Mouse (Mus musculus) heart, embryonic 10.5 days (tissue): ENCODE data around the gene Smurf2. TPM values are rescaled to one million over a fixed set of nuclear protein-coding genes. Genes with fewer than 3 reads are reported as not detected.
"Not testable (repeated sequence)": the region's sequence is repeated elsewhere in the genome, so short reads cannot be mapped to it uniquely, and the experiment has no call there.

Experiments used
- DNase-seq: peaks from one replicate; pipeline ENCODE4 v3.0.0-alpha.2; 2017; ENCODE audit warnings: low spot score
- H3K27ac ChIP-seq: fragments of 300-500 bp; sonication (generic); 2 replicates; pipeline ENCODE4 v1.5.1; 2016; ENCODE audit warnings: mild to moderate bottlenecking
- H3K27me3 ChIP-seq: fragments of 300-500 bp; sonication (generic); 2 replicates; pipeline ENCODE4 v1.6.1; 2016; ENCODE audit warnings: mild to moderate bottlenecking; ENCODE audit not compliant: poor library complexity, insufficient read depth, severe bottlenecking
- H3K36me3 ChIP-seq: fragments of 300-500 bp; sonication (generic); 2 replicates; pipeline ENCODE4 v1.6.1; 2016; ENCODE audit warnings: mild to moderate bottlenecking, moderate library complexity
- H3K4me1 ChIP-seq: fragments of 300-500 bp; sonication (generic); 2 replicates; pipeline ENCODE4 v1.6.1; 2016; ENCODE audit warnings: mild to moderate bottlenecking
- H3K4me3 ChIP-seq: fragments of 300-500 bp; sonication (generic); 2 replicates; pipeline ENCODE4 v1.5.1; 2016; ENCODE audit warnings: mild to moderate bottlenecking, moderate library complexity
- H3K9me3 ChIP-seq: fragments of 300-500 bp; sonication (generic); 2 replicates; pipeline ENCODE4 v1.6.1; 2016; ENCODE audit warnings: mild to moderate bottlenecking, moderate library complexity
- WGBS: fragments of 180-500 bp; shearing (Covaris S2); methylation state at CpG from one replicate; pipeline ENCODE4 v1.1.7; 2016; 5-methylcytosine and 5-hydroxymethylcytosine counted together
- polyA plus RNA-seq: library from polyadenylated mRNA; unstranded; fragments of >200 nt; fragmentation: Nextera tagmentation; extraction: Ambion mirVana; gene quantifications from 2 replicates; pipeline ENCODE4 v1.2.1, GENCODE M21; 2016

The Smurf2 gene
- polyA plus RNA-seq, 1 experiment from 2014 or later: 11.4 TPM

GRCm38 (mm10) chr11:106817808-106818207 is 102.7 kb downstream of the Smurf2 start:
- H3K36me3 ChIP-seq: peaks cover 86% of the 10 kb centered on the region

DNA sequence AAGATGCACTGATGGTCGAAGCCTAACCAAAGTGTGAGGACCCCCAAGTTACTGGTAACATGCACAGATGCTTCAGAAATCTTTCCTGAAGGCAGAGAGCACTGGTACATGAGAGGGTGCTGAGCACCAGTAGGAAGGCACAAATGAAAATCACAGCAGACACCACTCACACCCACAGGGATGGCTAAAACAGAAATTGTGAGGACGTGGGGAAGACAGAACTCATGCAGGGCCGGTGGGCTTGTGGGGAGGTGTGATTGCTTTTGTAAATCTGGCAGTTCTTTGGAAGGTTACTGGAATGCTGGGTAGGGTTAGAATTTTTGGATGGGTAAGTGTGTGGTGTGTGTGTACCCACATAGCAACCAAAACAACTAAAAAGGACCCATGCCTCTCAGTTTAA is 103.4 kb downstream of the Smurf2 start:
- Histone ChIP-seq H3K36me3 (peaks cover 86% of the 10 kb centered on the region), H3K27me3 (no peaks in the 10 kb centered on the region), H3K4me1 (peaks cover 13% of the 10 kb centered on the region), H3K4me3 (no peak overlapping the region), H3K9me3 (no peaks in the 10 kb centered on the region), H3K27ac (no peak overlapping the region)
- no peak for DNase-seq
- WGBS: 92% methylated on average over 3 of the region's 3 CpGs

More at GRCm38 (mm10) chr11:106817808-106818207, 102.7 kb downstream of the Smurf2 start:
- Histone ChIP-seq H3K27ac (no peak overlapping the region), H3K4me3 (no peak overlapping the region), H3K9me3 (no peaks in the 10 kb centered on the region), H3K27me3 (no peaks in the 10 kb centered on the region), H3K4me1 (peaks cover 13% of the 10 kb centered on the region)
- WGBS: 93% methylated on average over 6 of the region's 6 CpGs
- DNase-seq: no peak

GRCm38 (mm10) chr11:106816316-106816715 is 104.2 kb downstream of the Smurf2 start:
- H3K4me3 ChIP-seq: no peak overlapping the region
- WGBS: 79% methylated on average over 7 of the region's 7 CpGs

GRCm38 (mm10) chr11:106815761-106816160 is 104.8 kb downstream of the Smurf2 start:
- Histone ChIP-seq H3K27ac (no peak overlapping the region), H3K27me3 (no peaks in the 10 kb centered on the region), H3K36me3 (peaks cover 95% of the 10 kb centered on the region), H3K4me1 (peaks cover 13% of the 10 kb centered on the region), H3K4me3 (no peak overlapping the region), H3K9me3 (no peaks in the 10 kb centered on the region)
- 76% methylated on average over 2 of the region's 2 CpGs for WGBS
- DNase-seq: no peak

More at GRCm38 (mm10) chr11:106816316-106816715, 104.2 kb downstream of the Smurf2 start:
- Histone ChIP-seq H3K27ac (no peak overlapping the region), H3K36me3 (peaks cover 91% of the 10 kb centered on the region), H3K4me1 (peaks cover 13% of the 10 kb centered on the region), H3K27me3 (no peaks in the 10 kb centered on the region), H3K9me3 (no peaks in the 10 kb centered on the region)
- DNase-seq: no peak

DNA sequence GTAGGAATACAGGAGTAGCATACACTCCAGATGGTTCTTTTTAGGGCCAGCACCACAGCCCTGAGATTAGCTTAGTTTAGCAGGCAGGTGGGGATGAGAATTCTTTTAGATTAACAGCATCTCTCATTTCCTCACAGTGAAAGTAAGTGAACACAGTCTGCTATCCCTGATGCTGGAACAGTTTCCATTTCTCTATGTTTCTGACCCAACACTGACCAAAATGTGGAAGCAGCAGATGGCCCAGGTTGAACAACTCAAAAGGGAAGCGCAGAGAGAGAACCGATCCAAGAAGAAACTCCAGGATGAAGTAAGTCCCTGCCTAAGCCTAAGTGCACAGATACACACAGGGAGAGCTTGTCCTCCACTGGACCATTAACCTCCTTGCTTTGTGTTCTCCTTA is 105.2 kb downstream of the Smurf2 start:
- Histone ChIP-seq H3K9me3 (no peaks in the 10 kb centered on the region), H3K4me1 (peaks cover 13% of the 10 kb centered on the region), H3K27me3 (no peaks in the 10 kb centered on the region), H3K27ac (no peak overlapping the region), H3K36me3 (peaks cover 96% of the 10 kb centered on the region), H3K4me3 (no peak overlapping the region)
- WGBS: 85% methylated on average over 2 of the region's 2 CpGs
- no peak for DNase-seq

- 75% methylated on average over 14 of the region's 14 CpGs for WGBS
- Histone ChIP-seq H3K4me1 (peaks cover 13% of the 10 kb centered on the region), H3K27ac (no peak overlapping the region), H3K36me3 (peaks cover 98% of the 10 kb centered on the region), H3K27me3 (no peaks in the 10 kb centered on the region), H3K4me3 (no peak overlapping the region), H3K9me3 (no peaks in the 10 kb centered on the region)
- no peak for DNase-seq
Measured at GRCm38 (mm10) chr11:106814601-106815320, 105.8 kb downstream of the Smurf2 start.

- 91% methylated on average over 7 of the region's 7 CpGs for WGBS
- peaks cover 7% of the 10 kb centered on the region for H3K4me1 ChIP-seq
- H3K4me3 ChIP-seq: no peak overlapping the region
- H3K9me3 ChIP-seq: no peaks in the 10 kb centered on the region
- H3K27me3 ChIP-seq: no peaks in the 10 kb centered on the region
- H3K27ac ChIP-seq: no peak overlapping the region
- no peak for DNase-seq
- peaks cover 88% of the 10 kb centered on the region for H3K36me3 ChIP-seq
Measured at GRCm38 (mm10) chr11:106812410-106813136, 107.9 kb downstream of the Smurf2 start.

- H3K4me3 ChIP-seq, H3K4me1 ChIP-seq, H3K27me3 ChIP-seq, H3K27ac ChIP-seq, DNase-seq, H3K9me3 ChIP-seq: not testable (repeated sequence)
- peaks cover 71% of the 10 kb centered on the region for H3K36me3 ChIP-seq
- WGBS: 90% methylated on average over 1 of the region's 1 CpGs
Measured at GRCm38 (mm10) chr11:106807442-106807841, 113.1 kb downstream of the Smurf2 start.

DNA sequence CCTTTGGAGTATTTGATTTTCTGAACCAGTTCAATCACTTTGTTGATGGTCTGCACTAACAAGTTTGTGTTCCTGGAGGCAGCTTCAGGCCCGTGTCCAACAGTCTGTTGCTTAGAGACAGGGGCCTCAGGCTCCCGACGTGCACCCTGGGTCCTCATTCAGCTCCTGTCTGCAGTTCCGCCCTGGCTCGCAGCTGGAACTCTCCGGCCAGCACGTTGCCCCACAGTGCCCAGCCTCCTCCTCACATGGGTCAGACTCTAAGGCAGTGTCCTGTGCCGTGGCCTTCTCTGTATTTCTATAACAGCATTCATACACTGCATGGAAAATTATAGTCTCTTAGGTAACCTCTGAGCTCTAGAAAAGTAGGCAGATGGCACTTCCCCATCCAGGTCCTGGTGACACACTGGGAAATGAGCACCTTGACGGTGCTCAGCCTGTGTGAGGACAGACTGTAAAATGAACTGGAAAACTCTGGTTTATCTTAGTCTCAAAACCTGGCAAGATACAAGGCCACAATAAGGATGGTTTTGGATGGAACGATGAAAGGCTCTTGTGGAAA is 118.4 kb downstream of the Smurf2 start:
- H3K36me3 ChIP-seq: peaks cover 84% of the 10 kb centered on the region

GRCm38 (mm10) chr11:106795679-106796078 is 124.8 kb downstream of the Smurf2 start:
- Histone ChIP-seq H3K4me3 (no peak overlapping the region), H3K27ac (no peak overlapping the region), H3K36me3 (peaks cover 87% of the 10 kb centered on the region), H3K9me3 (peaks cover 6% of the 10 kb centered on the region; the same call in 1 of the 2 replicates), H3K27me3 (no peaks in the 10 kb centered on the region), H3K4me1 (no peaks in the 10 kb centered on the region)
- WGBS: 55% methylated on average over 9 of the region's 9 CpGs
- peak; percentile 78 for DNase-seq

More for the DNA sequence above, 118.4 kb downstream of the Smurf2 start:
- Histone ChIP-seq H3K4me3 (no peak overlapping the region), H3K4me1 (no peaks in the 10 kb centered on the region), H3K27ac (no peak overlapping the region), H3K9me3 (peaks cover 6% of the 10 kb centered on the region; the same call in 1 of the 2 replicates), H3K27me3 (no peaks in the 10 kb centered on the region)
- WGBS: 89% methylated on average over 10 of the region's 10 CpGs
- DNase-seq: no peak

DNA sequence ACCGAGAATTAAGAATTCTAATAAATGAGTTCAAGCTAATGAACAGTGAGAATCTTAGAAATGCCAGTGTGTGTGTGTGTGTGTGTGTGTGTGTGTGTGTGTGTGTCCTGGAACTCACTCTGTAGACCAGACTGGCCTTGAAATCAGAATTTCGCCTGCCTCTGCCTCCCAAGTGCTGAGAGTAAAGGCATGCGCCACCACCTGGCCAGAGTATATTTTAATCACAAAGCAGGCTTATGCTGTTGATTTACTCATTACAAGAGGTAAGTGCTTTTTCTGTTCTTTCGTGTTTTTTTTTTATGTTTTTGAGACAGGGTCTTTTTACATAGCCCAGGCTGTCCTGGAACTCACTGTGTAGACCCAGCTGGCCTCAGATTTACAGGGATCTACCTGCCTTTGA is 126.7 kb downstream of the Smurf2 start:
- Histone ChIP-seq H3K9me3 (peaks cover 6% of the 10 kb centered on the region; the same call in 1 of the 2 replicates), H3K4me3 (no peak overlapping the region), H3K4me1 (no peaks in the 10 kb centered on the region), H3K36me3 (peaks cover 68% of the 10 kb centered on the region), H3K27me3 (no peaks in the 10 kb centered on the region), H3K27ac (no peak overlapping the region)
- WGBS: 73% methylated on average over 4 of the region's 4 CpGs
- no peak for DNase-seq

DNA sequence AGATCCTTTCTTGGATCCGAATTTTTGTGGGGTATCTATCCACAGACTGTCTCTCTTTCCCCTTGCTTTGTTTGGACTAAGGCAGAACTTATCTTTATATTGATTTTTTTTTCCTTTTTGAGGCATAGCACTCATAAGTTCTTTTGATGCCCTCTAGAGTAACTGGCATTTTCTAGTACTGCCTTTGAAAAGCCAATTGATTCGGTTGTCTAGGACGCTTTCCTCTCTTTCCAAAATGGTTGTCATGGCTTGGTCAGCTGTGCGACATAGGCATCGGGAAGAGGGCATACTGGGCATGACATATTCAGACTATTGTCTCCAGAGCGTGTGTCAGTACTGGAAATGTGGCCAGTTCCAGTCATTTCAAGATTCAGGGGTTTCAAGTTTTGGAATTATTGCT is 130.9 kb downstream of the Smurf2 start:
- Histone ChIP-seq H3K27ac (peak overlapping the region; percentile 100), H3K4me3 (peak overlapping the region; percentile 95), H3K27me3 (no peaks in the 10 kb centered on the region), H3K9me3 (no peaks in the 10 kb centered on the region), H3K36me3 (peaks cover 60% of the 10 kb centered on the region), H3K4me1 (peaks cover 5% of the 10 kb centered on the region; the same call in 1 of the 2 replicates)
- under 1% methylated on average over 6 of the region's 6 CpGs for WGBS
- DNase-seq: no peak
